Mouse (Mus musculus) natural killer cell, adult 2 months (primary cell): Measurements from ENCODE around the gene Dis3.
"Not testable (repeated sequence)": the region's sequence is repeated elsewhere in the genome, so short reads cannot be mapped to it uniquely, and the experiment has no call there.

Source experiments
- DNase-seq, 2 experiments: peaks; one replicate each; pipeline ENCODE4 v3.0.0; 2022; ENCODE audit warnings: low spot score in 2 of 2

Gene Dis3

GRCm38 (mm10) chr14:99063091-99063490 lies 36.5 kb downstream of the Dis3 start:
- DNase-seq, result no peak

GRCm38 (mm10) chr14:99060616-99061015 lies 39.0 kb downstream of the Dis3 start:
- no peak for DNase-seq

GRCm38 (mm10) chr14:99058959-99059586 lies 40.5 kb downstream of the Dis3 start:
- no peak for DNase-seq

GRCm38 (mm10) chr14:99046782-99047181 lies 52.8 kb downstream of the Dis3 start:
- no peak for DNase-seq

- DNase-seq, result peak; percentile 90 to 93
Measured at GRCm38 (mm10) chr14:99046031-99046781, 53.4 kb downstream of the Dis3 start, which contains the start of the genes Mzt1 and Bora. Mzt1 (minus strand) TSS chr14:99046134. Bora (plus strand) TSS chr14:99046222.

DNA sequence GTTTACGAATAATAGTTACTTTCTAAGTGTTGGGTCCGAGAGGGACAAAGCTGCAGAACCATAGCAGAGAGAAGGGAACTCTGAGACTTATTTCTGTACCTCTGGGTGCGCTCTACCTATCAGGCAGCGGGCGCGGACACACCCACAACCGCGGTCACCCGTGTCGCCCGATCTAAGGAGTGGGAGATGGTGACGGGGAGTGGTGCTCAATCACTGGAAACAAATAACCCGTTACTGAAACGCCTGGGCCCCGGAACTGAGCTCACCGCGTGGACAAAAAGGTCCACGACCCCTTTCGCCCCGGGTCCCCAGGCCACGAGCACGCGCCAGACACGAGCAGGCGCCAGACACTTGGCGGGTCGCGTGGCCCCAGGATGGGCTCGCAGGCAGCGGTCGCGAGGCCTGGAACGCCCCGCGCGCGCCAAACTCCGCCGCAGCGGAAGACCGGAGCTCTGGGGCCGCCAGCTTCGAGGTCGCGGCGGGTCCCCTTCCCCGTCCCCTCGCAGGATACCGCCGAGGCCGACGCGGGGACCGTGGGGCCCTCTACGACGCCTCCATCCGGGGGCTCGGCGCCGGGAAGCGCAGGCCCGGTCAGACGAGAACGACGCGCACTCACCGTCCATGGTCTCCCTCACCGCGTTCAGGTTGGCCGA lies 54.1 kb downstream of the Dis3 start:
- DNase-seq, result peak; percentile 11 to 42

DNA sequence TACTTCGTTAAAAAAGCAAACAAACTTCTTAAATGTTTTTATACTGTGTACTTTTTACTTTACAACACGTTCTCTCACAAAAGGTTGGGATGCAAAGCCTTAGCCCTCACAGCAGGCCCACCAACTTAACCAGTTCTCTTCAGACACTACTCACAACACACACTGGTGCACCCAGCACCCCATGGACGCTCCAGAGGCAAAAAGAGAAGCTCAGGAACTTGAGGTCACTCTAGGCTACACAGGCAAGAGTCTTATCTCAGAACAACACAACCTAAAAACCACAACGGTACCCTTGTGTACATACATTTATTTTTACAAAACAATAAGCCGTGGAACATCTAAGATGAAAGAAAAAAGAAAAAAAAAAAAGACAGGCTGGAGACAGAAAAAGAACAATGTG lies 54.9 kb downstream of the Dis3 start:
- DNase-seq, result no peak

GRCm38 (mm10) chr14:99044096-99044495 lies 55.5 kb downstream of the Dis3 start:
- no peak for DNase-seq

GRCm38 (mm10) chr14:99043499-99043898 lies 56.1 kb downstream of the Dis3 start:
- no peak for DNase-seq

GRCm38 (mm10) chr14:99041416-99041815 lies 58.2 kb downstream of the Dis3 start:
- DNase-seq, result no peak

DNA sequence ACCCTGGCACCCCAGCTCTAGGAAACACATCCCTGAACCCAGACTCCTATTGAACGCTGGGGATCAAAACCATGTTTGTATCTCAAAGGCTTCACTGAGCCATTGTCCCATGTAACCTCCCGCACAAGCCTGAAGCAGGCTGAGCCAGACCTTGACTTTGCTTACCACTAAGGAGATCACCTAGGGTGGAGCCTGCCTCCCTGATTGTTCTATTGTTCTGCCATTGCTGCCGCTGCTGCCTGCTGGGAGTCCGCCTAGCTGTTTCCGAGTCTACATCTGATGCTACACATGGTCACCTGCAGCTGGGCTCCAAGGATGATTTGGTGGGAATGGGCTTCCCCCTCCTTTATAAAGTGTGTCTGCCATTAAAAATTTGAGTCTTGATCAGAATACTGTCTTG lies 60.3 kb downstream of the Dis3 start:
- DNase-seq, result not testable (repeated sequence)

DNA sequence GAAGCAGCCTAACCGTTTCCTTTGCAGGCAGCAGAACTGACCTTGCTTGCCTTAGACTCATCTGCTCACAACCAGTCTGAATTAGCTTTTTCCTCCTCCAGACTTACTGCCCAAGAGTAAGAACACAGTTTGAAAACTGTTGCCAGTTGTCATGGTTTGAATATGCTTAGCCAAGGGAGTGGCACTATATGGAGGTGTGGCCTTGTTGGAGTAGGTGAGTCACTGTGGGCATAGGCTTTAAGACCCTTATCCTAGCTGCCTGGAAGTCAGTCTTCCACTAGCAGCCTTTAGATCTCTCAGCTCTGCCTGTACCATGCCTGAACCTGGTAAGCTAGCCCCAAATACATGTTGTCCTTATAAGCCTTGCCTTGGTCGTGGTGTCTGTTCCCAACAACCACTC lies 61.9 kb downstream of the Dis3 start:
- no peak for DNase-seq

- DNase-seq, result no peak
Measured at GRCm38 (mm10) chr14:99036039-99036438, 63.5 kb downstream of the Dis3 start.

DNA sequence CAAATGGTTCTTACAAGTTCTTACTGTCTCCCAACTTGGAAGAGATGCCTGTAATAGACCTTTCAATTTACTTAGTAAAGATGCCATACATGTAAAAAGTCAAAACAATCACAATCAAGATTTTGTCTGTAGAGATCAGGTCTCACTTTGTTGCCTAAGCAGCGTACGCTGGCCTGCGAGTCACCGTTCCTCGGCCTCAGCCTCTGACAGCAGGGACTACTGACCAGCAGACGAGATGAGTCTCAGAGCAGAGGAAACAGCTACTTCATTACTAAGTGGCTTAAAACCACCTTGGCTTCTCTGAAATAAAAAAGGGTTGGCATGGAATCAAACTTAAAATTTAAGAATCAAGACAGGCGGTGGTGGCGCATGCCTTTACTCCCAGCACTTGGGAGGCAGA lies 64.7 kb downstream of the Dis3 start:
- not testable (repeated sequence) for DNase-seq

- no peak for DNase-seq
Measured at GRCm38 (mm10) chr14:99032596-99032995, 67.0 kb downstream of the Dis3 start.

- no peak for DNase-seq
Measured at GRCm38 (mm10) chr14:99031337-99031873, 68.2 kb downstream of the Dis3 start.

DNA sequence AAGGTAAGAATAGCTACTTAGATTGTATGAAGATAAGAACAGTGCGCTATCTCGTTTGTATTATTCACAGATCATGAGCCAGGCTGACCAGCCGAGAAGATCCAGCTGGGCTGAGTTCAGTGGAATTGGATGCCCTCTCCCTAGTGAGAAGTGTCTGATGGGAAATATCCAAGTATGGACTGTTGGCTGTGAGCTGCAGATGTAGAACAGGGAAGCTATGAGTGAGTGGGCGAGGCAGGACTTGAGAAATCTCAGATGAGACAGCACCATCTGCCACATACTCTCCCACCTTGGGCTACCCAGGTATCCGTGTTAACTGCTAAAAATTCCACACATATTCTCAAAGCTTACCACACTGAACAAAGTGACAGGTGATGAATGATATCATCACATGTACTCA lies 69.6 kb downstream of the Dis3 start:
- DNase-seq, result no peak
